Mouse (Mus musculus): ENCODE data around the gene Cyp4f17. TPM values are rescaled to one million over a fixed set of nuclear protein-coding genes. Genes with fewer than 3 reads are reported as not detected.
A peak's percentile ranks its signal among the peaks of the same experiment; 100 is the strongest.
"Not testable (repeated sequence)": the region's sequence is repeated elsewhere in the genome, so short reads cannot be mapped to it uniquely, and the experiment has no call there.

Cyp4f17 gene
- polyA plus RNA-seq, 1 experiment, result 4.8 TPM

DNA sequence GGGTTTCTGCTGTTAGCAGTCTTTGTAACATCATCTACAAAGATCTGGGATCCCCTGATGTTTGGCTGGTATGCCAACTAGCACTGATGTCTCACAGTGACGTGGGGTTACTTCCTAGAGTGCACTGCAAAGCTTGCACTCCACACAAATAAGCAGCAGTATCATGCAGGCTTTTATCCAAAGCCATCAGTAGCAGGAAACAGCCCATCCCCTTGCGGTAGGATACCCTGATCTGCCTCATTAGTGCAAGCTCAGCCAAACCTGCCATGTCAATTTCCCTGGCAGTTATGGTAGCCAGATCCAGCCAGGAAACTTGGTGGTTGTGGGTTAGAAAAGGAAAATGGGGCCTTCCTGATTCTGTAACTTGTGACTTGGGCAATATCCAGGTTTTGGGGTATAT lies 27.1 kb upstream of the Cyp4f17 start:
- 81% methylated on average over 2 of the region's 2 CpGs for WGBS
- no peak overlapping the region for H3K27ac ChIP-seq (ENCODE audit: control insufficient read depth, insufficient read depth, low read length)
- H3K4me1 ChIP-seq (replicated peaks; ENCODE audit: control insufficient read depth, insufficient read depth, low read length), result no peaks in the 10 kb centered on the region; the same call in 1 of the 2 replicates
- no peaks in the 10 kb centered on the region for H3K27me3 ChIP-seq (ENCODE audit: control insufficient read depth, insufficient read depth, low read length)
- no peak for DNase-seq
- H3K4me3 ChIP-seq (ENCODE audit: control insufficient read depth, insufficient read depth, low read length), result no peak overlapping the region
- H3K36me3 ChIP-seq (ENCODE audit: control insufficient read depth, insufficient read depth, low read length), result no peaks in the 10 kb centered on the region
- TF ChIP-seq POLR2A (IDR thresholded peaks at IDR 0.05; ENCODE audit: control insufficient read depth, extremely low read depth, insufficient read depth, low read length, poor library complexity) (no peak), CTCF (IDR thresholded peaks at IDR 0.05; ENCODE audit: borderline replicate concordance, control insufficient read depth, extremely low read depth, insufficient read depth, low read length, poor library complexity) (no peak)

DNA sequence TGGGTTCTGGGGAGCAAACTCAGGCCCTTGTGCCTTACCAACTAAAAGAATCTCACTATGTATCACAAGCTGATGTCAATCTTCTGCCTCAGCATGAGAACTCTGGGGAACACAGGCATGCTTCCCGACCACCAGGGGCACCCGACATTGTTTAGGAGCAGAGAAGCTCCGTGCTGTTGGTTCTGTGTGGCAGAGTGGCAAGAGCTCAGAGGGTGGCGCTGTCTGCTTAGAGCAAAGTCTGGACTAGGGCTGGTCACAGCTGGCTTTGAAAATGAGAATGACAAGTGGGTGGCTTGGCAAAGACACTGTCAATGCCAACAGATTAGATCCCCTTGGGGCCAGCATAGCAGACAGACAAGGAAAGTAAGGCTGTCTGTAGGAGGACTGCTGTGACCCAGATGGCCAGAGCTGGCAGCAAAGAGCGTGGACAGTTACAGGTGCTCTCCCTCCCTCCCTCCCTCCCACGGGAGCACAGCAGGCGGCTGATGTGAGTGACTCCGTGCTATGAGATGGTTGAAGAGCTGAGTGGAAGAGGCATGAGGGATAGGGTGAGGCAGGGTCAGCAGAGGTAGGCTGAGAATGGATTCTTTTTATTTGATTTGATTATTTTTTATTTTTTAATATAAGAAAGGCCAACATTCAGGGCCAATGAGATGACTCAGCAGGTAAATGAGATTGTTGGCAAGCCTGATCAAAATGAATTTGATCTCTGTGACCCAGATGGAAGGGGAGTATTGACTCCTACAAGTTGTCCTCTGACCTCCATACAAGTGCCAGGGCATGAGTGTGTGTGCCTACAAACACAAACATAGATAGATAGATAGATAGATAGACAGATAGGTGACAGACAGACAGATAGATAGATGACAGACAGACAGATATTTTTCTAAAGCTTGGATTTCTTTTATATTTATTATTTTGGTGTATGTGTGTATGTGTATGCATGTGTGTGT lies 26.0 kb upstream of the Cyp4f17 start:
- Histone ChIP-seq H3K4me1 (replicated peaks; ENCODE audit: control insufficient read depth, insufficient read depth, low read length) (no peaks in the 10 kb centered on the region; the same call in 1 of the 2 replicates), H3K36me3 (ENCODE audit: control insufficient read depth, insufficient read depth, low read length) (no peaks in the 10 kb centered on the region), H3K27me3 (ENCODE audit: control insufficient read depth, insufficient read depth, low read length) (no peaks in the 10 kb centered on the region), H3K4me3 (ENCODE audit: control insufficient read depth, insufficient read depth, low read length) (no peak overlapping the region), H3K27ac (ENCODE audit: control insufficient read depth, insufficient read depth, low read length) (no peak overlapping the region)
- WGBS, result 39% methylated on average over 8 of the region's 8 CpGs
- DNase-seq, result no peak
- TF ChIP-seq POLR2A (IDR thresholded peaks at IDR 0.05; ENCODE audit: control insufficient read depth, extremely low read depth, insufficient read depth, low read length, poor library complexity) (no peak), CTCF (IDR thresholded peaks at IDR 0.05; ENCODE audit: borderline replicate concordance, control insufficient read depth, extremely low read depth, insufficient read depth, low read length, poor library complexity) (no peak)

DNA sequence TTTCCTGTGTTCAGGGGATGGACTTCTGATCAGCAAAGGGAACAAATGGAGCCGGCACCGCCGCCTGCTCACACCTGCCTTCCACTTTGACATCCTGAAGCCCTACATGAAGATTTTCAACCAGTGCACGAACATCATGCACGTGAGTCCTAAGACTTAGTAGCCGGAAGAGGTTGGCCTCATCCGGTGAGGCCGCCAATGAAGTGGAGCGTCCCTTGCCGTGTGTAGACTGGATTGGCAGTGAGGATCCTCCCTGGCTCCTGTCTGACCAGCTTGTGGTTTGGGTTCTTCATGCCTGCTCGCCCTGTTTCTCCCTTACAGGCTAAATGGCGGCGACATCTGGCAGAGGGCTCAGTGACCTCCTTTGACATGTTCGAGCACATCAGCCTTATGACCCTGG lies 24.1 kb upstream of the Cyp4f17 start:
- no peak for DNase-seq
- 88% methylated on average over 14 of the region's 14 CpGs for WGBS
- Histone ChIP-seq H3K36me3 (ENCODE audit: control insufficient read depth, insufficient read depth, low read length) (no peaks in the 10 kb centered on the region), H3K27ac (ENCODE audit: control insufficient read depth, insufficient read depth, low read length) (no peak overlapping the region), H3K4me3 (ENCODE audit: control insufficient read depth, insufficient read depth, low read length) (no peak overlapping the region), H3K27me3 (ENCODE audit: control insufficient read depth, insufficient read depth, low read length) (no peaks in the 10 kb centered on the region), H3K4me1 (replicated peaks; ENCODE audit: control insufficient read depth, insufficient read depth, low read length) (no peaks in the 10 kb centered on the region; the same call in 1 of the 2 replicates)
- TF ChIP-seq POLR2A (IDR thresholded peaks at IDR 0.05; ENCODE audit: control insufficient read depth, extremely low read depth, insufficient read depth, low read length, poor library complexity) (no peak), CTCF (IDR thresholded peaks at IDR 0.05; ENCODE audit: borderline replicate concordance, control insufficient read depth, extremely low read depth, insufficient read depth, low read length, poor library complexity) (no peak)

DNA sequence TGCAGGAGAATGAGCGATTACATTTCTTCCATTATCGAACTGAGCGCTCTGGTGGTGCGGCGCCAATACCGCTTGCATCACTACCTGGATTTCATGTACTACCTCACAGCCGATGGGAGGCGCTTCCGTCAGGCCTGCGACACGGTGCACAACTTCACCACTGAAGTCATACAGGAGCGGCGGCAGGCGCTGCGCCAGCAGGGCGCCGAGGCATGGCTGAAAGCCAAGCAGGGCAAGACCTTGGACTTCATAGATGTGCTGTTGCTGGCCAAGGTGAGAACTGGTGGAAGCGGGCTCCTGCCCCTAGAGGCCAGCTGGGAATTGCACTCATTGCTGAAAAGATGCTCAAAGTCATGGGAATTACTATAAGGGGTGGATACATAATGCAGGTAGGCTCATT lies 22.6 kb upstream of the Cyp4f17 start:
- peak; percentile 61 for DNase-seq
- H3K36me3 ChIP-seq (ENCODE audit: control insufficient read depth, insufficient read depth, low read length), result no peaks in the 10 kb centered on the region
- no peaks in the 10 kb centered on the region for H3K27me3 ChIP-seq (ENCODE audit: control insufficient read depth, insufficient read depth, low read length)
- H3K27ac ChIP-seq (ENCODE audit: control insufficient read depth, insufficient read depth, low read length), result no peak overlapping the region
- WGBS, result 22% methylated on average over 18 of the region's 18 CpGs
- TF ChIP-seq POLR2A (IDR thresholded peaks at IDR 0.05; ENCODE audit: control insufficient read depth, extremely low read depth, insufficient read depth, low read length, poor library complexity) (no peak), CTCF (IDR thresholded peaks at IDR 0.05; ENCODE audit: borderline replicate concordance, control insufficient read depth, extremely low read depth, insufficient read depth, low read length, poor library complexity) (peak; percentile 78; the same call in 1 of the 2 replicates)
- H3K4me1 ChIP-seq (replicated peaks; ENCODE audit: control insufficient read depth, insufficient read depth, low read length), result no peaks in the 10 kb centered on the region; the same call in 1 of the 2 replicates
- H3K4me3 ChIP-seq (ENCODE audit: control insufficient read depth, insufficient read depth, low read length), result no peak overlapping the region

DNA sequence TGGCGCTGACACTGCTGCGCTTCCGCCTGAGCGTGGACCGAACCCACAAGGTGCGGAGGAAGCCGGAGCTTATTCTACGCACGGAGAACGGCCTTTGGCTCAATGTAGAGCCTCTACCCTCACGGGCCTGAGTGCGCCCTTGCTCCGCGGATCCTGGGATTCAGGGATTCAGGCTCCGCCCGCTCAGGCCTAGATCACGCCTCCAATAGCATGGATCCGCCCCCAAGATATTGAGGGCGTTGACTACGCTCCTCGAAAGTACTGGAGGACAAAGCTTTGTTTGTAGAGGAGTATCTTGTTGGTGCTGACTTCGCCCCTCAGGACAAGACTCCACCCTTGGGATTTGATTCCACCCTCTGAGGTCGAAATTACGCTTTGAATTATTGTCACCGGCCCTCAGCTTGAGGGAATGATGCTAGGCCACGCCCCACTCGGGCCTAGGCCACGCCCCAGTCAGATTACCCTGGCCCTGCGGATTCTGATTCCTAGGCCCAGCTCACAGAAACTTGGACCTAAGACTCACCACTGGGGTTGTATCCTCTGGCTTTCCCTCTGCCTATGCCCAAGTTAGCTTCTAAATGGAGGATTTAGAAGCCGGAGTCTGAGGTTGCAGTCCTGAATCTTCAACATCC lies 13.4 kb upstream of the Cyp4f17 start:
- Histone ChIP-seq H3K4me1 (replicated peaks; ENCODE audit: control insufficient read depth, insufficient read depth, low read length) (no peaks in the 10 kb centered on the region; the same call in 1 of the 2 replicates), H3K4me3 (ENCODE audit: control insufficient read depth, insufficient read depth, low read length) (peak overlapping the region; percentile 32), H3K27me3 (ENCODE audit: control insufficient read depth, insufficient read depth, low read length) (no peaks in the 10 kb centered on the region), H3K27ac (ENCODE audit: control insufficient read depth, insufficient read depth, low read length) (no peak overlapping the region), H3K36me3 (ENCODE audit: control insufficient read depth, insufficient read depth, low read length) (no peaks in the 10 kb centered on the region)
- no peak for DNase-seq
- TF ChIP-seq CTCF (IDR thresholded peaks at IDR 0.05; ENCODE audit: borderline replicate concordance, control insufficient read depth, extremely low read depth, insufficient read depth, low read length, poor library complexity) (no peak), POLR2A (IDR thresholded peaks at IDR 0.05; ENCODE audit: control insufficient read depth, extremely low read depth, insufficient read depth, low read length, poor library complexity) (no peak)
- WGBS, result 29% methylated on average over 30 of the region's 30 CpGs

DNA sequence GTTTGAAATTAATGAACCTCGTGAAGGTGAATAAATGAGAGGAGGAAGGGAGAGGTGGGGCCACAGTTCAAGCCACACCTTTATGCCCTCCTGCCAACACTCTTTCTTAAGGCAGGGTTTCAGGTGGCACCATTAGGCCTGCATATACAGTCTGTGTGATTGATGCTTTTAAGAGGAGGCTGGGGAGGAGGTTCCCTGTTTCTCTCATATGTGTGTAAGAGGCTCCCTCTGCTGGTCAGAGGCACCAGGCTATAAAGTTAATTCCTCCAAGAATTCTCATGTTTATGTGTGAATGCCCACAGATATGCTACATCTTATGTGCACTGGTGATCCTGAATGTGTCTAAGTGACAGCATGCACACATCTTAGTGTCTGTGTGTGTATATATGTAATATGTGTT lies 11.2 kb upstream of the Cyp4f17 start:
- H3K27ac ChIP-seq (ENCODE audit: control insufficient read depth, insufficient read depth, low read length), result no peak overlapping the region
- no peak overlapping the region for H3K4me3 ChIP-seq (ENCODE audit: control insufficient read depth, insufficient read depth, low read length)
- H3K27me3 ChIP-seq (ENCODE audit: control insufficient read depth, insufficient read depth, low read length), result no peaks in the 10 kb centered on the region
- no peaks in the 10 kb centered on the region; the same call in 1 of the 2 replicates for H3K4me1 ChIP-seq (replicated peaks; ENCODE audit: control insufficient read depth, insufficient read depth, low read length)
- TF ChIP-seq POLR2A (IDR thresholded peaks at IDR 0.05; ENCODE audit: control insufficient read depth, extremely low read depth, insufficient read depth, low read length, poor library complexity) (no peak), CTCF (IDR thresholded peaks at IDR 0.05; ENCODE audit: borderline replicate concordance, control insufficient read depth, extremely low read depth, insufficient read depth, low read length, poor library complexity) (no peak)
- no peaks in the 10 kb centered on the region for H3K36me3 ChIP-seq (ENCODE audit: control insufficient read depth, insufficient read depth, low read length)
- 48% methylated on average over 1 of the region's 1 CpGs for WGBS
- DNase-seq, result peak; percentile 69

DNA sequence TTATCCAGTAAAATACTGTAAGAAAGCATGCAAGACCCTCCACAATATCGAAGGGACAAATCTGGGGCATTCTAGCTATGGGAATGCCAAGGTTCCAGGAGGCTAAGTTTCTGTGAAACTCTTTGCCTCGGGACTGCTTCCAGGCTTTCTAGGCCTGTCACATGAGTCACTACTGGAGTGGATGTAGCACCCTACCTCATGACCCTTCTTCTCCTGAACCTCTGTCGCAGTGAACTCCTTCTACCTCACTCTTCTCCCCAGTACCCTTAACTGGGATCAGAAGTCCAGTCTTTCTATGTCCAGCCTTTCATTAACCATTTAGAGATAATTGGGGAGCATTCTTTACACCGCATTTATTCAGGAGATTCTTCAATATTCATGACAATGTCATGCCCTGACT lies 5.3 kb upstream of the Cyp4f17 start:
- WGBS, result 91% methylated on average over 4 of the region's 4 CpGs
- not testable (repeated sequence) for H3K4me3 ChIP-seq (ENCODE audit: control insufficient read depth, insufficient read depth, low read length); DNase-seq; H3K27ac ChIP-seq (ENCODE audit: control insufficient read depth, insufficient read depth, low read length); H3K27me3 ChIP-seq (ENCODE audit: control insufficient read depth, insufficient read depth, low read length); H3K4me1 ChIP-seq (replicated peaks; ENCODE audit: control insufficient read depth, insufficient read depth, low read length); H3K36me3 ChIP-seq (ENCODE audit: control insufficient read depth, insufficient read depth, low read length)

All from thymus, adult 2 months (tissue).